Mouse (Mus musculus) heart, adult 11 months (tissue): Measurements from ENCODE around the gene Gm2163.
"Not testable (repeated sequence)": the region's sequence is repeated elsewhere in the genome, so short reads cannot be mapped to it uniquely, and the experiment has no call there.

Experiments
- DNase-seq: peaks from one replicate; pipeline ENCODE4 v3.0.0; 2022

The Gm2163 gene

GRCm38 (mm10) chr4:42466452-42466851, at the start of gene Gm2163:
TSS of gene Gm2163 (plus strand) at chr4:42466752.
- not testable (repeated sequence) for DNase-seq

DNA sequence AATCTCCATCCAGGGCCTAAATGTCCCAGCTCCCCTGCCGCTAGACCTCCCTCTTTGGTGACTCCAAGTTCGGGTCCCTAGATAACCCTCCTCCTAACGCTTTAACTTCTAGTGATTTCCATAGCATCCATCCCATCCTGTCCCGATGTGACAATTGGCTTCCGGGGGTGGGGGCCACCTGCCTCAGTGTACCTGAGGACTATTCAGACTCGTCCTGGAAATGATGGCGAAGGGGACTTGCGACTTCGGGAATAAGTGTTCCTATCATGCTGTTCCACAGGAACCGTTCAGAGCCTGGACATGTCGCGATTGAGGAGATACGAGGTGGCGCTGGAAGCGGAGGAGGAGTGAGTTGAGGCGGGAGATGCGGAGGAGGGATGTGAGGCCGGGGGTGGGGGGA, 27.5 kb upstream of the Gm2163 start, which contains the start of gene Gm21586:
Gene Gm21586, plus strand, starts transcription at position 301 of the 400 bp plus-strand sequence.
- DNase-seq: not testable (repeated sequence)

DNA sequence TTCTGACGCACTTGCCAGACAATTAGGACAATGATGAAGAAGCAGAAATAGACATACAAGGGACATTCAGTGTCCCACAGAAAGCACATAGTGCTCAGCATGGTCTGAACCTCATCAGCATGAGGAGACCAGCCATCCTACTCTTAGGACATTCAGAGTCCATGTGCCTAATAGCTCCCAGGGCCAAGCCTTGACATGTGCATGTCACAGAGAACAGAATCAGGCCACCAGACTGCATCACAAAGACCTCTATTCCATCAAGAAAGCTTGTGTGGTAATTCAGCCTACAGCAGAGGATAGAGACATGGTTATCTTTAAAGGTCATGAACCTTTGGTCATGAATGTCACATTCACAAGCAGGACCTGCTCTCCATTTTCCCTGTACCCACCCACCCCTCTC, 61.5 kb downstream of the Gm2163 start, which contains the start of gene Fam205a2:
Gene Fam205a2, minus strand, starts transcription at position 101 of the 400 bp plus-strand sequence.
- not testable (repeated sequence) for DNase-seq

GRCm38 (mm10) chr4:42611895-42612294, 145.3 kb downstream of the Gm2163 start, which contains the start of gene Gm10591:
TSS of gene Gm10591 (plus strand) at chr4:42612195.
- DNase-seq: not testable (repeated sequence)

- DNase-seq: not testable (repeated sequence)
These were observed 162.9 kb downstream of the Gm2163 start, which contains the start of gene Gm2564 for GRCm38 (mm10) chr4:42629419-42629818. TSS of gene Gm2564 (plus strand) at chr4:42629719.
